Mouse (Mus musculus) layer of hippocampus, adult 2 months (tissue): ENCODE results near the gene Lipc. TPM values are rescaled to one million over a fixed set of nuclear protein-coding genes. Genes with fewer than 3 reads are reported as not detected.

Experiments
- DNase-seq, 2 experiments: peaks; one replicate each; pipeline ENCODE4 v3.0.0; 2022; ENCODE audit warnings: low spot score in 2 of 2
- H3K27ac ChIP-seq: fragments of 200-600 bp; 2 replicates; pipeline ENCODE4 v1.8.1; 2022
- H3K4me3 ChIP-seq: fragments of 200-600 bp; 2 replicates; pipeline ENCODE4 v1.8.1; 2022; ENCODE audit warnings: mild to moderate bottlenecking
- CTCF ChIP-seq: fragments of 200-600 bp; conservative IDR thresholded peaks from 2 replicates; pipeline ENCODE4 v1.8.1; 2022; ENCODE audit warnings: antibody characterized with exemption, mild to moderate bottlenecking, moderate library complexity
- total RNA-seq, 2 experiments: library from RNA; stranded (reverse); gene quantifications; 2 replicates each; pipeline ENCODE4 v1.2.3; 2021

The Lipc gene
- total RNA-seq, 2 experiments from 2014 or later, result 0.20 to 0.39 TPM

GRCm38 (mm10) chr9:70921781-70922565 lies 30.1 kb downstream of the Lipc start:
- no peak for TF ChIP-seq CTCF
- no peak overlapping the region for H3K4me3 ChIP-seq
- no peak overlapping the region for H3K27ac ChIP-seq
- no peak for DNase-seq

- H3K27ac ChIP-seq, result no peak overlapping the region
- no peak for DNase-seq
- H3K4me3 ChIP-seq, result no peak overlapping the region
- TF ChIP-seq CTCF, result no peak
These were observed 30.9 kb downstream of the Lipc start for GRCm38 (mm10) chr9:70921132-70921531.

- DNase-seq, result no peak
- no peak for TF ChIP-seq CTCF
- no peak overlapping the region for H3K4me3 ChIP-seq
- H3K27ac ChIP-seq, result no peak overlapping the region
These were observed 32.8 kb downstream of the Lipc start for GRCm38 (mm10) chr9:70919271-70919670.

GRCm38 (mm10) chr9:70916516-70916915 lies 35.5 kb downstream of the Lipc start:
- no peak overlapping the region for H3K27ac ChIP-seq
- DNase-seq, result no peak
- no peak for TF ChIP-seq CTCF
- no peak overlapping the region for H3K4me3 ChIP-seq

GRCm38 (mm10) chr9:70915356-70915685 lies 36.7 kb downstream of the Lipc start:
- no peak for TF ChIP-seq CTCF
- no peak overlapping the region for H3K27ac ChIP-seq
- H3K4me3 ChIP-seq, result no peak overlapping the region
- no peak for DNase-seq

GRCm38 (mm10) chr9:70914659-70915355 lies 37.2 kb downstream of the Lipc start:
- peak; percentile 50 for TF ChIP-seq CTCF
- no peak overlapping the region for H3K27ac ChIP-seq
- no peak overlapping the region for H3K4me3 ChIP-seq
- no peak for DNase-seq

GRCm38 (mm10) chr9:70911163-70911562 lies 40.9 kb downstream of the Lipc start:
- no peak overlapping the region for H3K27ac ChIP-seq
- DNase-seq, result no peak
- TF ChIP-seq CTCF, result no peak
- no peak overlapping the region for H3K4me3 ChIP-seq

GRCm38 (mm10) chr9:70910351-70910750 lies 41.7 kb downstream of the Lipc start:
- Histone ChIP-seq H3K27ac (peak overlapping the region; percentile 57; the same call in 1 of the 2 replicates), H3K4me3 (no peak overlapping the region)
- no peak for DNase-seq
- no peak for TF ChIP-seq CTCF

GRCm38 (mm10) chr9:70902821-70903730 lies 49.0 kb downstream of the Lipc start:
- no peak overlapping the region for H3K27ac ChIP-seq
- no peak for TF ChIP-seq CTCF
- DNase-seq, result no peak
- no peak overlapping the region for H3K4me3 ChIP-seq

- no peak for TF ChIP-seq CTCF
- H3K27ac ChIP-seq, result no peak overlapping the region
- H3K4me3 ChIP-seq, result no peak overlapping the region
- no peak for DNase-seq
These were observed 57.8 kb downstream of the Lipc start for GRCm38 (mm10) chr9:70894201-70894600.

GRCm38 (mm10) chr9:70893526-70893925 lies 58.5 kb downstream of the Lipc start:
- Histone ChIP-seq H3K27ac (no peak overlapping the region), H3K4me3 (no peak overlapping the region)
- no peak for DNase-seq
- no peak for TF ChIP-seq CTCF

- no peak for DNase-seq
- Histone ChIP-seq H3K4me3 (no peak overlapping the region), H3K27ac (no peak overlapping the region)
- no peak for TF ChIP-seq CTCF
These were observed 59.4 kb downstream of the Lipc start for GRCm38 (mm10) chr9:70892627-70893026.
